Mouse (Mus musculus) lung, postnatal 14 days (tissue): ENCODE measurements around the gene Usp5.

Source experiments
- DNase-seq: peaks from one replicate; pipeline ENCODE4 v3.0.0; 2021

Usp5 gene

DNA sequence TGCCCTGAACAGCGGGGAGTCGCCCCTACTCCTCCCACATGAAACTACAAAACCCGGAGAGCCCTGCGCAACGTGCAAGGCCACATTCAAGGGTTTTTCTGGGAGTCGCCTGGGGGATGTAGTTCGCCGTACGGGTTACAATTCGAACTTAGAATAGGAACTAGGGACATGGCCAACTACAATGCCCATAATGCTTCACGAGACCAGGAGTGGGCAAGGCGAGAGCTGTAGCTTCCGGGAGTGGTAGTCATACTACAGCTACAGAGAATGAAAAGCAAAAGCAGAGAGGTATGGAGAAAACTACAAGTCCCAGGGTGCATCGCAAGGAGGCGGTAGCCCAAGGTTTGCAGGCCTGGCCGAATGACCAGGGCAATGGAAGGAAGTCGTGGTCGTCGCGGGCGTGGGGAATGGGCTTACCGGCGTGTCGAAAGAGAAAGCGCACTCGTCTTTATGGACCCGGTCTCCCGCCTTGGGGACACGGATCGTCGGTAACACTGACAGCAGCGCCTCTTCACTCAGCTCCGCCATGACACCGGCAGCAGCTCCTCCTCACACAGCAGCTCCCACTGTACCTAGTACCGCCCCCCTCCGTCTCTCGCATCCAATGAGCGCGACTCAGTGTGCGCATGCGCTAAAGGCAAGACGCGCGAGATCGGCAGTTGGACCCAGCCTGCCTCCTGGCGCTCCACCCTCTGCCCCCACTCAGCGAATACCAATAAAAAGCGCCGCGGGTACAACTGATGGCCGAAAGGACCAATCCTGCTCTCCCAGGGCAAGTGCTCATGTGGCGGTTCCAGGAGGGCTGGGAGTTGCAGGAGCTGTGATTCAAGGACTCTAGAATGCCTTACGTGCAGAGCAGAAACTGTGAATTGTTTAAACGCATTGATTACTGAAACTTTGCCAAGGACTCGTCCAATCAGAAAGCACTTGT lies at the start of gene Usp5, which contains the start of gene Cdca3:
Usp5 (minus strand) TSS at position 617 of the 931 bp plus-strand sequence.
Cdca3 (plus strand) TSS at position 680 of the 931 bp plus-strand sequence.
- DNase-seq: peak; percentile 97

DNA sequence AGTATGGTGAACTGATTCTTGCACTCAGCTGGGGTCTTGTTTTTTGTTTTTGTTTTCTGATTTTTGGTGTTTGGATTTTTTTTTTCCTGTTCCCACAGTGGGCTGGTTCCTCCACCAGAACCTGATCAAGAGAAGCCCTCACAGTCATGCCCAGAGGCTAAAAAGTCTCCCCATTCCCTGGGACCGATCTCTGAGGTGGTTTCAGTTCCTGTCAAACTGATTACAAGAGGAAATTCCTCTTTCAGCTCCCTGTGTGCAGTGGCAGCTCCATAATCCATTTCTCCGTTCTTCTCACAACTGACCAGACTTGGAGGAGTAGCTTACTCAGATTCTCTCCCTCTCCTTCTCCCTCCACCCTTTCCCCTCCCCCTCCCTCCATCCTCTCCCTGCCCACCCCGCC lies 45.1 kb upstream of the Usp5 start:
- no peak for DNase-seq

- DNase-seq: no peak
Observed at GRCm38 (mm10) chr6:124866560-124866959, 37.3 kb upstream of the Usp5 start.

GRCm38 (mm10) chr6:124865766-124866362 lies 36.6 kb upstream of the Usp5 start:
- DNase-seq: no peak

DNA sequence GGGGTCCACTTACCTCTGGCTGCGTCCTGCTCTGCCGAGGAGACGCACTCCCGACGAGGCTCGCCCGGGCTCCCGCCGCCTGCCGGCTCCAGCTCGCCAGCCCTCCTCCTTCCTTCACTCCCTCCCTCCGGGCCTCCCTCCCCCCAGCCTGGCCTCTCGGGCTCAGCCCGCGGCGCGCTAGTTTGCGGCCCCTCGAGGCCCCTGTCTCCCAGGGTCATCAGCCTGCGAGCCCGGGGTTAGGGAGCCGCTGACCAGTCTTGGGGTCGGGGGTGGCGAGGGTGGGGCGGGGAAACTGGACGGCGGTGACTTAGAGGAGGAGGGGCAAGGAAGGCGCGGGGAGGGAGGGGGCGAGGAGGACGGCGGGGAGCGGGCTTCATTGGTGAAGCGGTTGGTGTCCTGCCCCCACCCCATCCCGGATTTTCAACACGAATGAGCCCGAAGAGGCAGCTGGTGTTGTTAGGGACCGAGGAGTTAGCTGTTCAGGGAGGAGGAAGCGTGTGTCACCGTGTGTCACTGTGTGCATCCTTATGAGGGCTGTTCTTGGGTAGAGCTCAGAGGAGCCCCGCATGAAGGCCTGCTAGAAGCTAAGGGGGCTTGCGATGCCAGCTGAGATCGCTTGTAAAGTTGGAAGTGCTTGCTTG lies 34.5 kb upstream of the Usp5 start, which contains the start of gene Gpr162:
Gpr162 (minus strand) TSS at position 326 of the 641 bp plus-strand sequence.
- peak; percentile 57 for DNase-seq

GRCm38 (mm10) chr6:124863125-124863657 lies 33.9 kb upstream of the Usp5 start:
- no peak for DNase-seq

DNA sequence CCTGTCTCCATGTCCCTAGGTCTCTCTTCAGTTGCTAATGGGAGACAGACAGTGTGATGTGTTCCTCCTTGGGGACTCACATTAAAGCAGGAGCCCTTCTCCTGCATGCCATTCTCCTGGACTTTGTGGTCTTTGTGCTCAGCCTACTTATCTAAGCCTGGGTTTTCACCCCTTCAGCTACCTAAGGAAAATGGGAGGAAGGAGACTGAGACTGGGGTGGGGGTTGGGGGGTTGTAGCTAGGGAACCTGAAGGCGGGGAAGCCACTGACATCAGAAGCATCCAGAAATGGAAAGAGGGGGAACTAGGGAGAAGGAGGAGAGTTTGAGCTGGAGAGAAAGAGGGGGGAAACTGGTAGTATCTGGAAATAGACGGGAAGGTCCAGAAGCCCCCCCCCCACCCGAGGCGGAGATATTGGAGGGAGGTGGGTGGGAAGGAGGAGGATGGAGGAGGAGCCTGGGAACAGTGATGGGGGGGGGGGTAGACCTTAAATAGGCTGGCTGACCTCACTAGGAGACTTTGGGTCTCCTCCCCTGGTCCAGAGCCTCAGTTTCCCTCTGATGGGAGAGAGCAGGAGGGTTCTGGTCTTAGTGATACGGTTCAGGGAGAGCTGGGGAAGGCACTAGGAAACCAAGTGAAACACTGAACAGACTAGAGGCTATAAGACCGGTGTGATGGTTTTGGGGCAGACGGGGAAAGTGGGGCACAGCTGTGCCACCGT lies 33.3 kb upstream of the Usp5 start:
- no peak for DNase-seq

GRCm38 (mm10) chr6:124861802-124862201 lies 32.5 kb upstream of the Usp5 start:
- no peak for DNase-seq

DNA sequence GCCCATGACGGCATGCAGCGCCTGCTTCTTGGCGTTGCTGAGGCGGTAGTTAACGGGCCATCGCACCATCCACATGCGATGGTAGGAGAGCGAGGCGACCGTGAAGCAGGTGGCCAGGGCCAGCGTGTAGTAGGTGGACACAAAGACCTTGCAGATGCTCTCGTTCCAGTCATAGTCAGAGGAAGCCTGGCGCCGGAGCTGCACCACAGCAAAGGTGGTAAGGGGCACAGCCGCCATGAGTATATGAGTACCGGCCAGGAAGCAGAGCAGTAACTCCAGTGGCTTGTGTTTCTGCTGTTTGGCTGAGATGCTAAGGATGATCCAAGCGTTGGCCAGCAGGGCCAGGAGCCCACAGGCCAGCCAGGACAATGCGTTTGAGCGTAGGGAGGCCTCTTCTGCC lies 32.0 kb upstream of the Usp5 start:
- no peak for DNase-seq

GRCm38 (mm10) chr6:124860511-124860910 lies 31.2 kb upstream of the Usp5 start:
- no peak for DNase-seq

GRCm38 (mm10) chr6:124859725-124860124 lies 30.4 kb upstream of the Usp5 start:
- DNase-seq: peak; percentile 92

DNA sequence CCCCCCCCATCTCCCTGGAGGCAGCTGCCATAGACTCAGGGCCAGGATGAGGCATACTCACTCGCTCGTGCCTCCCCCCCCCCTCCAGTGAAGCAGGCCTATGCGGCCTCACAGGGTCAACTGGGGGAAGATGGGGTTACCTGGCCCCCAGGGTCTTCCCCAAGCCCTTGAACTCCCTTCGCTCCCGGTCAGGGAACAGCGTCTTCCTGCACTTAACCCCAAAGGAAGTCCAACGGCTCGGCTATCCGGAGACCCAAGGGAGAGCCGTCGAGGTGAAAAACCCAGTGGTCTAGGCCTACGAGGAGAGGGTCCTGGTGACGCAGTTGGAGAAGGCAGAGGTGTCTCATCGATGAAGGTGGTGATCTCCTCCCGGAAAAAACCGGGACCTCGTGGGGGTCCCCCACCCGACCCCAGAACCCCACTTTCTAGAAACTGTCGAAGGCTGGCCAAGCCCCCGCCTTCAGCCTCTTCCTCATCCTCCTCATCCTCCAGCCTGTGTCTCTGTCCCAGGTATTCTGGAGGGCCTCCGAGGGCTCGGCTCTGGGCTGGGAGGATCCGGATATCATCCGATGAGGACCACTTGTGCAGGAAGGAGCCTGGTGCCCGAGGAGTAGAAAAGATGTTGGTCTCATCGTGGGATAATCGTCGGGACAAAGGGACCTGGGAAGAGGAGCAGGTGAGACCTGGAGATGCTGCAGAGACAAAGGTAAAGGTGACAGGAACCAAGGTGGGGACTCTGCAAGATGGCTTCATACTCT lies 29.5 kb upstream of the Usp5 start:
- DNase-seq: no peak

DNA sequence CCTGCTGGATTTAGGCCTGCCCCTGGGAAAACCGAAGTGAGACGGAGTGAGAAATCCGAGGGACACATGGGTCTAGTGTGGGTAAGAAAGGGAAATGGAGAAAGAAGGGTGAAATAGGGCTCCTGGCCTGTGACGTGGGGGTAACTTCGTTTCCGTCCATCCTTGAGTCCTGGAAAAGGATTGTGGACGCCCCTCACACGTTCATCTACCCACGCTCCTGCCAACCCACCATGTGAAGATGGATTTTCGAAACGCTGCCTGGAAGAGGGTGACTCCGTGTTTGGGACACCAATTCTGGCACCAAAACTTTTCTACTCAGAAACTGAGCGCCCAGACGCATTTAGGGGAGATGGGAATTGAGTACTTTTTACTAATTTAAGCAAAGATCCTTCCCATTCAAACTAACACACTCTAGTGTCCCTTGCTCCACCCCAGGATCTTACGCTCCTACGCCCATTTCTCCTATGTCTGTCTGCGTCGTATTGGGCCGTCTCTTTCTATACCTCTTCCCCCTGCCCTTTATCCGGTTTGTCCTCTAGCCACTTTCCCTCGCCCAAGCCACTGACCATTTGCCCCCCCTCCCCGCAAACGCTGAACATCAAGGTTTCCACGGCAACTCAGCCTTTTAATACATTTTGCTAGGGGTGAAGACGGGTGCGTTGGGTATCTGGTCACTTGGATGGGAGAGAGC lies 28.7 kb upstream of the Usp5 start:
- no peak for DNase-seq

DNA sequence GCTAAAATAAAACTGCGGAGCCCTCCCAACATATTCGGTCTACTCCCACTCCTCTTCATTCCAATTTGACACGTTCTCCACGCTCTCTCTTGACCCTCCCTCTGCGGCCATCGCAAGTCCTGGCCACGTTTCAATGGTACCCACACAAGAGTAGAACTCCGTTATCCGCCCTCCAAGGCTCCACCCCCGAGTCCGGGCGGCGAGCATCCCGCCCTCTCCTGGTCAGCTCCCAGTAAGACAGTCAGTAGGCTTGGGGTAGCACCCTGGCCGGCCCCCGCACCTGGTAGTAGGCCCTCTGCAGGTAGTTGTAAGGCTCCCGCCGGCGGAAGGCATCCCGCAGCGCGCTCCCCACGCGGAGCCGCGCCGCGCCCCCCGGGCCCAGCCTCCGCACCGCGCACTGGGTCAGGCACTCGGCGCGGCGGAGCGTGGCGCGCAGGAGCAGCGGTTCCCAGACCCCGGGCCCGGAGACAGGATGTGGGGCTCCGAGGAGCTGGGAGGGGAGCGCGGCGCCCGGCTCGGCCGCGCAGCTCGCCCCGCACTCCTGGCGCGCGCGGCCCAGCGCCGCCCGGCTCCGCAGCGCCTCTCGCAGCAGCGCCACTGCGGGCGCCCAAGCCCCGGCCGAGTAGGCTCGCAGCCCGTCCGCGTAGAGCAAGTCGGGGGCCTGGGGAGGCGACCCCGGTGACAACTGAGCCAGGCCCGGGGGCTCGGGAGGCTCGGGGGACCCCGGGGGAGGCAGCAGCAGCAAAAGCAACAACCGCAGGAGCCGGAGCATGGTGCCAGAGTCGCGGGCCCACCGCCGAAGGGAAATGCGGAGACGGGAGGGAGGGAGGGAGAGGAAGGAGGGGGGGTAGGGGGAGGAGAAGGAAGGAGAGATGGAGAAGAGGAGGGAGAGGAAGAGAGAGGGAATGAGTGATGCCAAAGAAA lies 27.9 kb upstream of the Usp5 start, which contains the start of gene P3h3:
P3h3 (minus strand) TSS at position 837 of the 924 bp plus-strand sequence.
- peak; percentile 79 for DNase-seq

- no peak for DNase-seq
Observed at GRCm38 (mm10) chr6:124856321-124856720, 27.0 kb upstream of the Usp5 start.

GRCm38 (mm10) chr6:124854647-124855046 lies 25.4 kb upstream of the Usp5 start:
- no peak for DNase-seq

- no peak for DNase-seq
Observed at GRCm38 (mm10) chr6:124850535-124850934, 21.3 kb upstream of the Usp5 start.

DNA sequence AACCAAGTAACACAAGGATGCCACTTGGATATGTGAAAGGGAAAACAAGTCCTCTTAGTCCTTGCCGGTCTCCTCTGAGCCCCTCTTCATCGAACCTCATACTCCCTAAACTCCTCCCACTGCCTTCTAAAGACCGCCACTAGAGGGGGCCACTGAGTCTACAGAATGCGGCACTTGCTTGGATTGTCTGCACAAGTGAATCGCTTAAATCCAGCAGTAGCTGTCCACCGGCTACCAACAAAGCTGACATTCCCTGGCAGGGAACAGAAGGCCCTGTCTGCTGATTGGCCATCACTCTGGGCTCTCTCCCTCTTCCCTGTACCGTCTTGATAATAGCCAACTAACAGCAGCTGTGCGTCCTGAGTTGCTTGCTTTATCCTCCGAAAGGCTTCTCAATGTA lies 18.0 kb upstream of the Usp5 start:
- DNase-seq: peak; percentile 95

- no peak for DNase-seq
Observed at GRCm38 (mm10) chr6:124840241-124841167, 11.2 kb upstream of the Usp5 start, which contains the start of gene Gnb3. Gene Gnb3 (minus strand): TSS chr6:124840275.
